Mouse (Mus musculus): ENCODE measurements around the gene Gm42791. TPM values are rescaled to one million over a fixed set of nuclear protein-coding genes. Genes with fewer than 3 reads are reported as not detected.

The Gm42791 gene
- polyA plus RNA-seq, 1 experiment = not detected

GRCm38 (mm10) chr5:149027389-149027788 is 32.4 kb upstream of the Gm42791 start:
- no peak for DNase-seq
- no peak overlapping the region for H3K4me3 ChIP-seq (replicated peaks; ENCODE audit: extremely low read depth, low read depth, low read length)
- WGBS = 77% methylated on average over 8 of the region's 8 CpGs
- H3K4me1 ChIP-seq (ENCODE audit: control insufficient read depth, insufficient read depth, low read length) = no peaks in the 10 kb centered on the region; the same call in 1 of the 2 replicates
- TF ChIP-seq CTCF (IDR thresholded peaks at IDR 0.05; ENCODE audit: insufficient read depth, low read length) = 0 out of 2 replicates have a peak, but pooled peaks have one; percentile 1
- TF ChIP-seq POLR2A (IDR thresholded peaks at IDR 0.05; ENCODE audit: borderline replicate concordance, extremely low read depth, low read depth, low read length) = no peak

GRCm38 (mm10) chr5:149021120-149021519 is 26.2 kb upstream of the Gm42791 start:
- no peak for DNase-seq
- no peak for TF ChIP-seq POLR2A (IDR thresholded peaks at IDR 0.05; ENCODE audit: borderline replicate concordance, extremely low read depth, low read depth, low read length)
- TF ChIP-seq CTCF (IDR thresholded peaks at IDR 0.05; ENCODE audit: insufficient read depth, low read length) = no peak
- 39% methylated on average over 7 of the region's 7 CpGs for WGBS
- peaks cover 3% of the 10 kb centered on the region for H3K4me1 ChIP-seq (ENCODE audit: control insufficient read depth, insufficient read depth, low read length)
- no peak overlapping the region for H3K4me3 ChIP-seq (replicated peaks; ENCODE audit: extremely low read depth, low read depth, low read length)

- H3K4me1 ChIP-seq (ENCODE audit: control insufficient read depth, insufficient read depth, low read length) = peaks cover 6% of the 10 kb centered on the region
- WGBS = 53% methylated on average over 16 of the region's 16 CpGs
- TF ChIP-seq POLR2A (IDR thresholded peaks at IDR 0.05; ENCODE audit: borderline replicate concordance, extremely low read depth, low read depth, low read length) (no peak), CTCF (IDR thresholded peaks at IDR 0.05; ENCODE audit: insufficient read depth, low read length) (no peak)
- peak overlapping the region; percentile 19 for H3K4me3 ChIP-seq (replicated peaks; ENCODE audit: extremely low read depth, low read depth, low read length)
- no peak for DNase-seq
Observed at GRCm38 (mm10) chr5:149020681-149021062, 25.7 kb upstream of the Gm42791 start.

- TF ChIP-seq CTCF (IDR thresholded peaks at IDR 0.05; ENCODE audit: insufficient read depth, low read length) (no peak), POLR2A (IDR thresholded peaks at IDR 0.05; ENCODE audit: borderline replicate concordance, extremely low read depth, low read depth, low read length) (0 out of 2 replicates have a peak, but pooled peaks have one; percentile 5)
- H3K4me1 ChIP-seq (ENCODE audit: control insufficient read depth, insufficient read depth, low read length) = peaks cover 6% of the 10 kb centered on the region
- peak overlapping the region; percentile 19 for H3K4me3 ChIP-seq (replicated peaks; ENCODE audit: extremely low read depth, low read depth, low read length)
- DNase-seq = no peak
- WGBS = 37% methylated on average over 18 of the region's 18 CpGs
Observed at GRCm38 (mm10) chr5:149020059-149020680, 25.2 kb upstream of the Gm42791 start.

GRCm38 (mm10) chr5:149017666-149018415 is 22.9 kb upstream of the Gm42791 start:
- TF ChIP-seq CTCF (IDR thresholded peaks at IDR 0.05; ENCODE audit: insufficient read depth, low read length) = no peak
- no peak for TF ChIP-seq POLR2A (IDR thresholded peaks at IDR 0.05; ENCODE audit: borderline replicate concordance, extremely low read depth, low read depth, low read length)
- Histone ChIP-seq H3K4me3 (replicated peaks; ENCODE audit: extremely low read depth, low read depth, low read length) (no peak overlapping the region), H3K4me1 (ENCODE audit: control insufficient read depth, insufficient read depth, low read length) (peaks cover 8% of the 10 kb centered on the region)
- WGBS = 46% methylated on average over 3 of the region's 3 CpGs
- no peak for DNase-seq

- no peak for DNase-seq
- no peak for TF ChIP-seq CTCF (IDR thresholded peaks at IDR 0.05; ENCODE audit: insufficient read depth, low read length)
- no peak for TF ChIP-seq POLR2A (IDR thresholded peaks at IDR 0.05; ENCODE audit: borderline replicate concordance, extremely low read depth, low read depth, low read length)
- H3K4me1 ChIP-seq (ENCODE audit: control insufficient read depth, insufficient read depth, low read length) = peaks cover 8% of the 10 kb centered on the region
- no peak overlapping the region for H3K4me3 ChIP-seq (replicated peaks; ENCODE audit: extremely low read depth, low read depth, low read length)
- WGBS = 87% methylated on average over 3 of the region's 3 CpGs
Observed at GRCm38 (mm10) chr5:149017181-149017580, 22.2 kb upstream of the Gm42791 start.

GRCm38 (mm10) chr5:149016261-149016660 is 21.3 kb upstream of the Gm42791 start:
- Histone ChIP-seq H3K4me3 (replicated peaks; ENCODE audit: extremely low read depth, low read depth, low read length) (no peak overlapping the region), H3K4me1 (ENCODE audit: control insufficient read depth, insufficient read depth, low read length) (peaks cover 8% of the 10 kb centered on the region)
- DNase-seq = no peak
- 64% methylated on average over 5 of the region's 5 CpGs for WGBS
- TF ChIP-seq CTCF (IDR thresholded peaks at IDR 0.05; ENCODE audit: insufficient read depth, low read length) (no peak), POLR2A (IDR thresholded peaks at IDR 0.05; ENCODE audit: borderline replicate concordance, extremely low read depth, low read depth, low read length) (no peak)

- Histone ChIP-seq H3K4me3 (replicated peaks; ENCODE audit: extremely low read depth, low read depth, low read length) (peak overlapping the region; percentile 48), H3K4me1 (ENCODE audit: control insufficient read depth, insufficient read depth, low read length) (peaks cover 5% of the 10 kb centered on the region)
- TF ChIP-seq CTCF (IDR thresholded peaks at IDR 0.05; ENCODE audit: insufficient read depth, low read length) = no peak
- peak; percentile 34; the same call in 1 of the 2 replicates for TF ChIP-seq POLR2A (IDR thresholded peaks at IDR 0.05; ENCODE audit: borderline replicate concordance, extremely low read depth, low read depth, low read length)
- 5% methylated on average over 32 of the region's 37 CpGs for WGBS
- no peak for DNase-seq
Observed at GRCm38 (mm10) chr5:149015335-149016201, 20.6 kb upstream of the Gm42791 start.

GRCm38 (mm10) chr5:149014600-149015268 is 19.8 kb upstream of the Gm42791 start:
- peaks cover 5% of the 10 kb centered on the region for H3K4me1 ChIP-seq (ENCODE audit: control insufficient read depth, insufficient read depth, low read length)
- TF ChIP-seq POLR2A (IDR thresholded peaks at IDR 0.05; ENCODE audit: borderline replicate concordance, extremely low read depth, low read depth, low read length) (no peak), CTCF (IDR thresholded peaks at IDR 0.05; ENCODE audit: insufficient read depth, low read length) (no peak)
- WGBS = 47% methylated on average over 17 of the region's 17 CpGs
- H3K4me3 ChIP-seq (replicated peaks; ENCODE audit: extremely low read depth, low read depth, low read length) = peak overlapping the region; percentile 45
- DNase-seq = no peak

Measured in lung, adult 2 months (tissue).